Mouse (Mus musculus): ENCODE measurements around the gene Phf20. TPM values are rescaled to one million over a fixed set of nuclear protein-coding genes. Genes with fewer than 3 reads are reported as not detected.

Phf20 gene
- polyA plus RNA-seq, 1 experiment from 2014 or later = 55.5 TPM

GRCm38 (mm10) chr2:156356031-156356430 is 159.8 kb downstream of the Phf20 start:
- H3K27me3 ChIP-seq (replicated peaks) = no peaks in the 10 kb centered on the region
- H3K9ac ChIP-seq = no peak overlapping the region
- H3K4me1 ChIP-seq = no peaks in the 10 kb centered on the region
- no peaks in the 10 kb centered on the region for H3K9me3 ChIP-seq
- H3K27ac ChIP-seq = no peak overlapping the region
- no peaks in the 10 kb centered on the region for H3K36me3 ChIP-seq
- no peak overlapping the region for H3K4me2 ChIP-seq
- no peak overlapping the region for H3K4me3 ChIP-seq (replicated peaks)
- 60% methylated on average over 7 of the region's 7 CpGs for WGBS
- ATAC-seq (ENCODE audit: insufficient read depth, low FRiP score, low read depth) = no peak

Small RNAs within 50 kb of the gene (microRNA-seq; reads per million reads assigned to microRNA genes)
- gene Gm22759 = not detected

Other genes starting within 250 kb of the Phf20 start
- 21.3 and 22.8 TPM in 2 replicates for gene Cep250, start 240.0 kb upstream of the Phf20 start, polyA plus RNA-seq (2015; fragmentation: Nextera tagmentation; extraction: Ambion mirVana)
- gene 6430550D23Rik, start 188.5 kb upstream of the Phf20 start, polyA plus RNA-seq (2015; fragmentation: Nextera tagmentation; extraction: Ambion mirVana) = 1.3 and 1.4 TPM in 2 replicates
- 206 and 222 TPM in 2 replicates for gene Ergic3, start 188.4 kb upstream of the Phf20 start, polyA plus RNA-seq (2015; fragmentation: Nextera tagmentation; extraction: Ambion mirVana)
- gene Fer1l4, start 143.5 kb upstream of the Phf20 start, polyA plus RNA-seq (2015; fragmentation: Nextera tagmentation; extraction: Ambion mirVana) = 1.3 and 1.6 TPM in 2 replicates
- 2.5 and 3.3 TPM in 2 replicates for gene Spag4, start 131.3 kb upstream of the Phf20 start, polyA plus RNA-seq (2015; fragmentation: Nextera tagmentation; extraction: Ambion mirVana)
- gene Cpne1, start 84.5 kb upstream of the Phf20 start, polyA plus RNA-seq (2015; fragmentation: Nextera tagmentation; extraction: Ambion mirVana) = 51.6 and 52.9 TPM in 2 replicates
- 18.4 and 27.0 TPM in 2 replicates for gene Rbm12, start 84.5 kb upstream of the Phf20 start, polyA plus RNA-seq (2015; fragmentation: Nextera tagmentation; extraction: Ambion mirVana)
- gene Gm28036, start 69.4 kb upstream of the Phf20 start, polyA plus RNA-seq (2015; fragmentation: Nextera tagmentation; extraction: Ambion mirVana) = 12.6 and 12.9 TPM in 2 replicates
- gene Romo1, start 52.4 kb upstream of the Phf20 start, polyA plus RNA-seq (2015; fragmentation: Nextera tagmentation; extraction: Ambion mirVana) = 350 and 376 TPM in 2 replicates
- 50.0 and 54.2 TPM in 2 replicates for gene Nfs1, start 52.3 kb upstream of the Phf20 start, polyA plus RNA-seq (2015; fragmentation: Nextera tagmentation; extraction: Ambion mirVana)
- gene Rbm39, start 16.2 kb upstream of the Phf20 start, polyA plus RNA-seq (2015; fragmentation: Nextera tagmentation; extraction: Ambion mirVana) = 585 and 589 TPM in 2 replicates
- gene Cnbd2, start 115.8 kb downstream of the Phf20 start, polyA plus RNA-seq (2015; fragmentation: Nextera tagmentation; extraction: Ambion mirVana) = 4.3 and 4.7 TPM in 2 replicates
- gene Scand1, start 116.2 kb downstream of the Phf20 start, polyA plus RNA-seq (2015; fragmentation: Nextera tagmentation; extraction: Ambion mirVana) = 65.9 and 76.7 TPM in 2 replicates
- gene Epb41l1, start 224.4 kb downstream of the Phf20 start, polyA plus RNA-seq (2015; fragmentation: Nextera tagmentation; extraction: Ambion mirVana) = 3.0 and 3.3 TPM in 2 replicates

All from stomach, embryonic 15.5 days (tissue).